Mouse (Mus musculus): ENCODE results near the gene Eva1a.

GRCm38 (mm10) chr6:82119322-82120162, 78.7 kb downstream of the Eva1a start:
- peak; percentile 40; the same call in 1 of the 2 replicates for TF ChIP-seq CTCF (IDR thresholded peaks at IDR 0.05; ENCODE audit: low read depth)
- TF ChIP-seq EP300 (IDR thresholded peaks at IDR 0.05; ENCODE audit: low read depth), result no peak
